Mouse (Mus musculus): ENCODE data around the gene Spdye4c.

Gene Spdye4c

GRCm38 (mm10) chr2:128601534-128601933, 10.5 kb downstream of the Spdye4c start:
- DNase-seq (ENCODE audit: low spot score in 2 of 2) = no peak

GRCm38 (mm10) chr2:128609286-128609685, 18.3 kb downstream of the Spdye4c start:
- no peak for DNase-seq (ENCODE audit: low spot score in 2 of 2)

GRCm38 (mm10) chr2:128611178-128611577, 20.2 kb downstream of the Spdye4c start:
- DNase-seq (ENCODE audit: low spot score in 2 of 2) = no peak

DNA sequence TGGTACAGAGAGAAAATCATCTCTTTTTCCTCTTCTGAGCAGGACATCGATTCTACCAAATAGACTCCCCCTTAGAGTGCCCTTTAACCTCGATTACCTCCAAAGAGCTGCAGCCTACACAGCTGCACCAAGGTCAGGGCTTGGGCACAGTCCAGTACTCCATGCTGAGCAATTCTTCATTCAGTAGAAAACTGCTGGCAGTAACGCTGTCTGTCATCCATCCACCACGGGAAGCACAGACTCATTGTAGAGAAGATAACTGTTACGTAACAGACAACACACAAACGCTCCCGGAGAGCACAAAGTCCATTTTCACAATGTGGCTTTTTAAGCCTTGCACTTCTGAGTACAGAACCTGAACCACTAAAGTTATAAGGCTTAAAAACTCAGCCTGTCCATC, 21.3 kb downstream of the Spdye4c start:
- DNase-seq (ENCODE audit: low spot score in 2 of 2) = no peak

DNA sequence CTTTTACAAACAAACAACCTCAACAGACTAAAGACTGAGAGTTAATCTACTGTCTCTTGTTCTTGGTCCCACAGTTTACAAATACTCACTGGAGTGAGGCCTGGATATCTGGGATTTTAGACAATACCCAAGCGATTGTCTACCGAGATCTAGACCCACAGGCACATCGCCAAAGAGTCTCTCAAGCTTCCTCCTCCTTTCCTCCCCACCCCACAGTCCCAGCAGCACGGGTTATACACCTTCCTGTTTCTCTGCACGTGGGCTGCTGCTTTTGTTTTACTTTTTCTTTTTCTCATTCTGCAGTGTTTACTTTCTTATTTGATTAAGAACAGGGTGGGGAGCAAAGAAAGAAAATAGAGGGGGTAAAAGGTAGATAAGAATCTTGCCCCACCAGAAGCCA, 22.4 kb downstream of the Spdye4c start:
- DNase-seq (ENCODE audit: low spot score in 2 of 2) = no peak

GRCm38 (mm10) chr2:128615366-128615765, 24.4 kb downstream of the Spdye4c start:
- no peak for DNase-seq (ENCODE audit: low spot score in 2 of 2)

- DNase-seq (ENCODE audit: low spot score in 2 of 2) = no peak
Measured at GRCm38 (mm10) chr2:128620578-128620977, 29.6 kb downstream of the Spdye4c start.

Data from urinary bladder, adult 18-20 months (tissue).